Mouse (Mus musculus) urinary bladder, postnatal 36 days (tissue): ENCODE measurements at regions not wholly inside any gene's neighbourhood (a gene's known extent, or its start where the extent isn't known, plus 50 kb on each side); places are given as distances from the start of the nearest gene placed in this dataset.

ENCODE experiments used
- DNase-seq, 2 experiments: peaks; one replicate each; pipeline ENCODE4 v3.0.0; 2022; ENCODE audit warnings: low spot score in 2 of 2, mixed read lengths in 1 of 2

DNA sequence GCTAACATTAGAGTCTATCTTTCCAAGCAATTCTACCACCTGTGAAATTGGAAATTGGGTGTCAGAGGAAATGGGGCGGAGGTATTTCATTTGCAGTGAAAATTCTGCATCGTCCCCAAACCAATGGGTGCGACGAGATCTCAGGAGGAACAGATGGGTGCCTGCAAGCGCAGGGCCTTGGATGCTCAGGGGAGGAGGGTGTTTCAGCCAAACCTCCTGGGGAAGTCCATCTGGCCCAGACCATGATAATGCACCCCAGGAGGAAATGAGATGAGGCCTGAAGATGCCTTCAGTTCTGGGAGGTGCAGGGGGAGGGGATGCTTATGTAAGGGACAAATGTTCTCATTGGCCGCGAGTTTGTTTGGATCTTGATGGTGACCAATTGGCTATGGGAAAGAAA lies 205.9 kb upstream of the Dynlrb2 start:
- no peak for DNase-seq

- DNase-seq, result no peak
Measured at GRCm38 (mm10) chr8:116290671-116291245, 214.0 kb upstream of the Dynlrb2 start.

- no peak for DNase-seq
Measured at GRCm38 (mm10) chr8:116289237-116289636, 215.5 kb upstream of the Dynlrb2 start.

DNA sequence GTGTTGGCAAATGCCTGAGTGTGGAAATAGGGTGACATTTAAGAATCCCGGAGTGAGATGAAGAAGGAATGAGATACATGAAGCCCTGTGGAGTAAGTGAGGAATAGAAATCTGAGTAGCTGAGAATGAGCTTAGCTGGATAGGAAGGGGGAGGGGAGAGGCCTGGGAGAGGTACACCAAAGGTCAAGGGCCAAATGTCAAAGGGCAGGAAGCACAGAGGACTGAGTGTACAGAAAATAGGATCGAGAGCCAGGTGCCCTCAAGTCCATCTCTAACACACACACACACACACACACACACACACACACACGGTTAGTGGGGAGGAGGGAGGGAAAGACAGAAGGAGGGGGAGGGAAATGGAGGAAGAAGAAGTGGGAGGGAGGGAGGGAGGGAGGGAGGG lies 220.8 kb upstream of the Dynlrb2 start:
- DNase-seq, result no peak

- DNase-seq, result no peak
Measured at GRCm38 (mm10) chr8:116282341-116282740, 222.4 kb upstream of the Dynlrb2 start.

DNA sequence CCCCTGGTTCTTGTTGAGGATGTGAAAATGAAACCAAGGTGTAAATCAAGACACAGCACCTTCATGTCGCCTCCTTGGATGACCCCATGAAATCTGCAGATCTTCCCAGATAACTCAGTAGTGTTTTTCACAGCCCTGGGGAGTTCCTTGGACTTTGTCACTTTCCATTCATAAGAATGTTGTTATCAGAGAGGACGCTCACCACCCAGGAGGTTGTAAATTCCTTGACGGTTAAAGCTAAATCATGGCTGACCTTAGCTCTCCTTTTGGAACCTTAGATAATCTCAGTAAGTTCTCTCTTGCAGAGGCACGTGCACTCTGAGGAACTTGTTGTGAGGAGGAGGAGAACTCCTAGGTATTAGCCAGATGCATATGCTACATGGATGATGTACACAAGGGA lies 229.8 kb upstream of the Dynlrb2 start:
- DNase-seq, result no peak

GRCm38 (mm10) chr8:116271238-116271637 lies 233.5 kb upstream of the Dynlrb2 start:
- no peak for DNase-seq

DNA sequence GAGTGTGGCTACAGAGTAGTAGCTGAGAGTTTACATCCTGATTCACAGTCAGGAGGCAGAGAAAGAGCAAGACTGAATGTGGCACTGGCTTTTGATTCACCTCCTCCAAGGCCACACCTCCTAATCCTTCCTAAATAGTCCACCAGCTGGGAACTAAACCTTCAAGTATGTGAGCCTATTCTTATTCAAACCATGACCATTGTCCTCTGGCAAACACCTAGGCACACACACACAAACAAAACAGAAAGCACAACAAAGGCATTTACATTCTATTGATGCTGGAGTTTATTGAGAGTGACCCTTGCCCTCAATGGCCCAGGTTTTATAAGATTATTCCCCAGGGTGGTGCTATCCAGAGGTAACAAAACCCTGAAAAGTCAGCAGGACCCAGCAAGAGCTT lies 235.4 kb upstream of the Dynlrb2 start:
- DNase-seq, result no peak

- DNase-seq, result no peak
Measured at GRCm38 (mm10) chr8:116268685-116269084, 236.1 kb upstream of the Dynlrb2 start.

DNA sequence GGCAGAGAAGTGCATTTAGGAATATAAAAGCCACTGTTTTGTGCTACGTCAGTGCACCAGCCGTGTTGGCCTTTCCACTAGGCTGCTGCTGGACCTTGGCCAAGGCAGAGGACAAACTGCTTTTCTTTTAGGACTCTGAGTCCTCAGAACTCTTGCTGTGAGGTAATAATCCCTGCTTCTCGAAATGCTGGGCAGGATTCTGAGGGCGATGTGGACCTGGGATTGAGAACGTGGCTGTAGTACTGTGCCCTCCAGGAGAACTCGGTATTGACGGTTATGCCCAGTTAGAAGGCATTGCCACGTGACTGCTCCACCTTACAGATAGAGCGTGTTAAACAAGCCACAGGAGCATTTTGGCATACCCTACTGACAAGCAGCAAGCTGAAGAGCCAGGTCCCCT lies 236.6 kb upstream of the Dynlrb2 start:
- DNase-seq, result peak in 1 of 2 experiments; percentile 31

DNA sequence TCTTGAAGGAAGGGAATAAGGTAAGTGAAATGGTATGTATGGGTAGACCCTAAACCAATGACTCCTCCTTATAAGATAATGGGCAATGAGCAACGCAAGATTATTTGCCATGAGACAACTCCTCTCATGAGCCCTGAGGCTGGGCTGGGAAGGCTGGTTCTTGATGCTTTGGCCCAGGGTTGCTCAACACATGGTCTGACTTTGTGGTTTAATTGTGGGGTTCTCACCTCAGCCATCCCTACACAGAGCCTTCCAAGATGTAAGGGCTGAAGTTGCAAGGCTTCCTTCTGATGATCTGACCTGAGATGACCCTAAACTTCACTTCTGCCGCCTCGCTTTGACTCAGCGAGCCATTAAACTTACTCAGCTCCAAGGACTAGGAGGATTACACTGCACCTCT lies 237.8 kb upstream of the Dynlrb2 start:
- DNase-seq, result no peak

DNA sequence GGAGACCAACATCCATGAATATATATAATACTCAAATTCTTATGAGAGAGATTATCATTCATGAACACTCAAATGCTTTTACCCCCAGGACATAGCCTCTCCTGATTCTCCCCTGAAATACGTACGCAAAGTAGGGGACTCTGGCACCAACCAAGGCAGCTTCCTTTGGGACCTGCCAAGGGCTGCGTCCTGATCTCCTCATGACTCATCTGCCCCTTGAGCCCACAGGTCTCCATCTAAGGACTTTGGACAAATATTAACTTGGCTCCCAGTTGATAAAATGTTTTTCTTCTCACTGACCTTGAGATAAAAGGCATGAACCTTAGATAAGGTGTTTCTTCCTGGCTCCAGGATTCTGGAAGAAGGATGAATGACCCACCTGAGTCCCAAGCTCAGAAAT lies 239.2 kb upstream of the Dynlrb2 start:
- no peak for DNase-seq

- no peak for DNase-seq
Measured at GRCm38 (mm10) chr8:116264078-116264477, 240.7 kb upstream of the Dynlrb2 start.

DNA sequence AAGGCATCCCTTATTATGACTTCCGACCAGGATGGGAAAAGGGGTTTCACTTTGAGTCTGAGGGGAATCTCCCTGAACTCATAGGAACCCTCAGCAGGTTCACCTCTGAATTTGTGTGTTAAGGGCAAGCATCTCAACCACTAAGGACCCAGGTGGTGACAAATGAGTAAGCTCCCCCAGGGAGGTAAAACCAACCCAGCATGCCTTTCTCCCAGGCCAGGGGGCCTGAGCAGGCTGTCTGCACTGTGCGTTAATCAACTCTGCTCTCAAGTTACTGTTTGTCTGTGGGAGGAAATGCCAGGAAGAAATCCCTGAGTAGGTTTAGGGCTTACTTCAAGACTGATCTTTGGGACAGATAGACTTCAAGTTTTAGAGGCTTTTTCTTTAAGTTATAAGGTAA lies 243.5 kb upstream of the Dynlrb2 start:
- DNase-seq, result no peak

- no peak for DNase-seq
Measured at GRCm38 (mm10) chr8:116255398-116255797, 249.4 kb upstream of the Dynlrb2 start.

DNA sequence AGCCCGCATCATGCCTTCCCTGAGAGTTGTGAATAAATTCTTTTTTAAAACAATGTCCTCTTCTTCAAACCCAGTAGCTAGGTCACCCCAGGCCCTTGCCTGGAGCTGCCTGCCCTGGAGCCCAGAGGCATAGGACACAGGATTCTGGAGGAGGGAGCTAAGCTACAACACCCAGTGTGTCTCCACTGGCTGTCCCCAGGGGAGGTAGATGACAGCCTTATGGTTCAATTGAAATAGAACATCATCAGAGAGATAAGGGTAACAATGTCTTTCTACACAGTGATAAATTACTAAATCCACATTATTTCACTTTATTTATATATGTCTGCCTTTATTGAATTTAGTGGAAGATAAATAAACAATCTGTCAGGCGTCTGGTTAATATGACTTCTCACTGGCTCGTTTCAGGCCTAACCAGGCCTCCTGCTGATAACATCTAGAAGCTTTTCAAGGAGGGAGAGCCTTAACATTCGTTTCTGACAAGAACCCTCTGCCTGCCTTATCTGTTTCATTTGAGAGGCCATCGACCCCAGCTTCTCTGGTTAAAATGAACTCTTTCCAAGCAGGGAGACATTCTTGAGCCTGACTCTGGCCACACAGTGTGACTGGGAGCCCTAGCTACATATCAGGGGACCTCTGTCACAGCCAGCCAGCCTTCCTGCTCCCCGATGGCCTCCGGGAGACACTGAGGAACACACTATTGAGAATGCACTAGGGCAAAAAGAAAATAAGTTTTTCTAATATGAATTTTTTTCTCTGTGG lies 252.1 kb upstream of the Dynlrb2 start:
- DNase-seq, result no peak

- DNase-seq, result no peak
Measured at GRCm38 (mm10) chr8:116248398-116248797, 256.4 kb upstream of the Dynlrb2 start.

- DNase-seq, result no peak
Measured at GRCm38 (mm10) chr8:116243493-116243892, 261.3 kb upstream of the Dynlrb2 start.

GRCm38 (mm10) chr8:116242972-116243371 lies 261.8 kb upstream of the Dynlrb2 start:
- no peak for DNase-seq

DNA sequence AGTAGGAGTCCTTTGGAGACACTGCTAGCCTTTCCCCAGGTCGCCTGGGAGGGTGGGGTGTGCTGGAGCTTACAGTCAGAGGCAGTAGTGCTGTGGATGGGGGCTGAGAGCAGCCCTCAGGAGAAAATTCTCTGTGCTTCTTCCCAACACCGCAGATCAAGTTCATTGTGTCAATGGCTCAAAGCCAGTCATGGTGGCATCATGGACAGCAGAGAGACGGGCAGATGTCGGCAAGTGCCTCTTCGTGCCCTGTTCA lies 262.9 kb upstream of the Dynlrb2 start:
- DNase-seq, result no peak

- no peak for DNase-seq
Measured at GRCm38 (mm10) chr8:116241146-116241986, 263.4 kb upstream of the Dynlrb2 start.

- no peak for DNase-seq
Measured at GRCm38 (mm10) chr8:116238670-116239069, 266.1 kb upstream of the Dynlrb2 start.

- DNase-seq, result no peak
Measured at GRCm38 (mm10) chr8:116237561-116238100, 267.1 kb upstream of the Dynlrb2 start.
